Mouse (Mus musculus): ENCODE results near the gene Gnmt.

Gnmt gene

GRCm38 (mm10) chr17:46702100-46702499, 26.9 kb downstream of the Gnmt start:
- DNase-seq = no peak

DNA sequence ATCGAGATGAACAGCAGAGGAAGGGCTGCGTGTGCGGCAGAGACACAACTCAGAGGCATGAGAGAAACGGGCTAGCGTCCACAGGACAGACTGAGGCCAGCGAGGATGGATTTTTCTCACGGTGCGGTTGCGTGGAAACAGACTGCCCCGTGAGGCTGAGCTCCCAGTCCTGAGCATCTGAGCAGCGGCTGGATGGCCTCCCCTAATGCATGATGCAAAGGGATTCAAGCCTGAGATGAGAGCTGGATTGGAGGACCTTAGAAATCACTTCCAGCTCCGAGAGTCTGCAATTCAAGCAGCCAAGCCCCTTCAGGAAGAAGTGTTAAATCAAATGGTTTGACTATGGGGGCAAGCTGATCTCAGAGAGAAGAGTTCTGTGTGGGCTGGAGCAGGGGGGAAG, 27.5 kb downstream of the Gnmt start:
- DNase-seq = no peak

- no peak for DNase-seq
Measured at GRCm38 (mm10) chr17:46699912-46700311, 29.1 kb downstream of the Gnmt start.

DNA sequence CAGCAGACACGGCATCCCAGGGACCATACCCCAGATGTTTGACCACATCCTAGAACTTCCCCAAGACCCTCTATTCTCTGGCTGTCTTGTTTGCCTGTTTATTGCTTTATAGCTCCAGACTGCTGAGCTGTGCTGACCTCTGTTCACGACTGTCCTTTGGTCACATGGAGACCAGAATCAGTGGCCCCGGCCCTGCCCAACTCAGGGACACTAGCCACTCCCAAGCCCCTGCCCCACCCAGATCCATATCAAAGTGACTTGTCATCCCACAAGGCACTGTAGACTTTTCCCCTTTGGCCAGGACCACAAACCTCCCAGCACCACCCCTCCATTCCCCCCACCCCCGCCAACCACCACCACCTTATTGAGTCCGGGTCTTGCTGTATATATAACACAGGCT, 29.7 kb downstream of the Gnmt start:
- no peak for DNase-seq

- DNase-seq = no peak
Measured at GRCm38 (mm10) chr17:46698515-46698914, 30.5 kb downstream of the Gnmt start.

- DNase-seq = no peak
Measured at GRCm38 (mm10) chr17:46694517-46695063, 34.4 kb downstream of the Gnmt start.

DNA sequence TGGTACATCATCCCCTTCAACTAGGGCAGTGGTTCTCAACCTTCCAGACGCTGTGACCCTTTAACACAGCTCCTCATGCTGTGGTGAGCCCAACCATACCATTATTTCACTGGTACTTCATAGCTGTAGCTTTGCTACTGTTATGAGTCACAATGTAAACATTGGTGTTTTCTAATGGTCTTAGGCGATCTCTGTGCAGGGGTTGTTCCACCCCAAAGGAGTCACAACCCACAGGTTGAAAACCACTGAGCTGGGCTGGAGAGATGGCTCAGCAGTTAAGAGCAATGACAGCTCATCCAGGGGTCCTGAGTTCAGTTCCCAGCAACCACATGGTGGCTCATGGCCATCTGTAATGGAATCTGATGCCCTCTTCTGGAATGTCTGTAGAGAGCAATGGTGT, 37.6 kb downstream of the Gnmt start:
- DNase-seq = no peak

DNA sequence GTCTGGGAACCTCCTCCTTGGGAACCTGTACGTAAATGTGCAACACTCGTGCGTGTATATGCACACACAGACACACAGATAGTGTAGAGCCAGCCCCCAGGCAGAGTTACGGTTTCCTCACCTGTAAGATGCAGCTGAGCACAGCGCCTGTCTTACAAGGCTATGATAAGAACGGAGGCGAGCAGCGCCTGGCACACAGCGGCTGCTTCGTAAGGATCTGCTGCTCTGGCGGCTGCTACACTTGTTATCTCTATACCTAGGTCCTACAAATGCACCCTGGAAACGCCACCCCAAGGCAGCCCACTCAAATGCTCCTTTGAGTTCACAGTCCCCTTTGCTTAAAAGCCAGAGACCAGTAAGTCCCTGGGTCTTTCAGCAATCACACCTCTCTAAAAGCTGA, 38.3 kb downstream of the Gnmt start:
- no peak for DNase-seq

- no peak for DNase-seq
Measured at GRCm38 (mm10) chr17:46685913-46686312, 43.1 kb downstream of the Gnmt start.

DNA sequence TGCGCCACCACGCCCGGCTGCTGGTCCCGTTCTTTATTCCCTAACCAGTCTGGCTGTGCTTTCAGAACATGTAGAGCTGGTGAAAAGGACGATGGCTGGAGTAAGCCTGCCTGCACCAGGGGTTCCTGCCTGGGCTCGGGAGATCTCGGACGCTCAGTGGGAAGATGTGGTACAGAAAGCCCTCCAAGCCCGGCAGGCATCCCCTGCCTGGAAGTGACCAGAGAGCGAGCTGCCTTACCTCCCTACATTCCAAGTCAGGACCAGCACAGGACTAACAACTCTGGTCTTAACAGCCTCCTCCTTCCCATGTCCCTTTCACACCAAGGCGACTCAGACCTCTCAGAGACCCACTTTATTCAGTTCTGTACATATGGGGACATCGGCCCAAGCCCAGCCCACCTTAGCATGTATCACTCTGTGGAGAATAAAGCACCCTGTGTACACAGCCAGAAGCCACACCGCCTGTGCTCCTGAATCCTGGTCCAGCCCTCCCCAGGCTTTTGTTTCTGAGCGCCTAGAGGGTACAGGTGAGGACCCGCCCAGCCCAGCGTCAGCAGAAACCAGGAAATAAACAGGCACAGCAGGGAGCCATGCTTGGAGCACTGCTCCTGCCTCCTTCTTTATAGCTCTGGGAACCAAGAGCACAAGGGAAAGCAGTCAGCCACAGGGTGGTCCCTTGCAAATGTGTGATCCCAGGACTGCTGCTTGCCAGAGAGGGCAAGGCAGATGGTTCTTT, 46.1 kb downstream of the Gnmt start:
- DNase-seq = no peak

DNA sequence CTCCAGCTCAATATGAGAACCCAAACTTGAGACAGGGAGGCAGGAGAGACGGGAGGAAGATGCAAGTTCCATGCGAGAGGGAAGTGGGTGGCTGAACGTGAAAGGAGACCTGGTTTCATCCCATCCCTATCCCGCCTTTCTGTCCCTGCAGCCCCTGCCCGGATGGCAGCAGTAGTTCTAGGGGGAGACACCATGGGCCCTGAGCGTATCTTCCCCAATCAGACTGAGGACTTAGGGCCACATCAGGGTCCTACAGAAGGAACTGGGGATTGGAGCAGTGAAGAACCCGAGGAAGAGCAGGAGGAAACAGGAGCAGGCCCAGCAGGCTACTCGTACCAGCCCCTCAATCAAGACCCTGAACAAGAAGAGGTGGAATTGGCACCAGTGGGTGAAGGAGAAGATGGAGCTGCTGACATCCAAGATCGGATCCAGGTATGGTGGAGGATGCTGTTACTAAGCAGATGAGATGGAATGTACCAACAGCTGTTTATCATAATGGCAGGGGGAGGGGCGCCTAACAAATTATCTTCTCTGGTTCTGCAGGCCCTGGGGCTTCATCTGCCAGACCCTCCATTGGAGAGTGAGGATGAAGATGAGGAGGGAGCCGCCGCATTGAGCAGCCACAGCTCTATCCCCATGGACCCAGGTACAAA, 47.4 kb downstream of the Gnmt start:
- no peak for DNase-seq

DNA sequence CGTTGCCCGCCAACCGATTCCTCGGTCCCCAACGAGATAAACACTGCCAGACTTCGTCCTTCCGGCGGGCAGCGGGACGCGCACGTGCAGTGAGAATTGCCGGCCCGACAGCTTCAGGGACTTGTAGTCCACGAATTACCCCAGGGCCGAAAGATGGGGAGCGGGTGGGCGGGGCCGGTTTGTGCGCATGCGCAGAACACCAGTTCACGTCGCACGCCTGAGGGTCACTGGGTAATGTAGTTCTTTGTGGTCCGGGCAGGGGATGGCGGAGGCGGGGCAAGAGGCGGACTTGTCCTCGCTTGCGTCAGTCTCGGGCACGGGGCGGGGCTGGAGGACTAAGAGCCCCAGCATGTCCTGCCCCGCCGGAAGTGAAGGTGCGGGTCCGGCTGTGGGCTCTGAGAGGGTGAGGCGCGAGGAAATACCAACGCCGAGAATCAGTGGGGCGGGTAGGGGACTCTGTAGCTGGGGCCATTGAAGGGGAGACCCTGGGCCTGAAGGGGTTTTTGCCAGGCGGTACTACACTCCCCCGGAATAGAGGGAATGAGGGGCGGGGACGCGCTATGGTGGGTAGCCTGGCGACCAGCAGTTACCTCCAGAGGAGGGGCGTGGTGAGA, 48.1 kb downstream of the Gnmt start, which contains the start of gene Klhdc3:
Gene Klhdc3 (minus strand): TSS at position 155 of the 614 bp plus-strand sequence.
- peak; percentile 99 for DNase-seq

GRCm38 (mm10) chr17:46679843-46680759, 48.9 kb downstream of the Gnmt start:
- peak; percentile 62 for DNase-seq

DNA sequence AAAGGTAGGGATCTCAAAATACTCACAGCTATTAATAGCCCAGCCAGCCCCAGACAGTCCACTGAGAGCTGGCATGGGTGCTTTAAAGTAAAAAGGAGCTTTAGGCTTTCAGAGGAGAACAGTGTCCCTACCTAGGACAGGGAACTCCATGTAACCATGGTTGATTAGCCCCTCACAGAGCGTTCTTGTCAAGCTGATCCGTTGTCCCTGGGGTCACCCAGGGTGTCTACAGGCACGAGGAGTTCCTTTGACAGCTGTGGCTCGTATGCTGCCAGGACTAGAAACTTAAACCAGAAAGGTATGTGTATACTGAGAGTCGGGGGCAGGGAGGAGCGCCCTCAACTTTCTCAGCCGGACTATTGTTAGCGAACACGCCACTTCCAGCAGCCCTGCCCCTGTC, 50.1 kb downstream of the Gnmt start:
- no peak for DNase-seq

- DNase-seq = peak; percentile 31
Measured at GRCm38 (mm10) chr17:46678416-46678815, 50.6 kb downstream of the Gnmt start, which contains the start of gene Mea1. TSS of gene Mea1 (plus strand) at chr17:46678793.

All from kidney, postnatal 14 days (tissue).